7 mouse cellular contexts compared by ENCODE assay signal in the genomic region with DNA sequence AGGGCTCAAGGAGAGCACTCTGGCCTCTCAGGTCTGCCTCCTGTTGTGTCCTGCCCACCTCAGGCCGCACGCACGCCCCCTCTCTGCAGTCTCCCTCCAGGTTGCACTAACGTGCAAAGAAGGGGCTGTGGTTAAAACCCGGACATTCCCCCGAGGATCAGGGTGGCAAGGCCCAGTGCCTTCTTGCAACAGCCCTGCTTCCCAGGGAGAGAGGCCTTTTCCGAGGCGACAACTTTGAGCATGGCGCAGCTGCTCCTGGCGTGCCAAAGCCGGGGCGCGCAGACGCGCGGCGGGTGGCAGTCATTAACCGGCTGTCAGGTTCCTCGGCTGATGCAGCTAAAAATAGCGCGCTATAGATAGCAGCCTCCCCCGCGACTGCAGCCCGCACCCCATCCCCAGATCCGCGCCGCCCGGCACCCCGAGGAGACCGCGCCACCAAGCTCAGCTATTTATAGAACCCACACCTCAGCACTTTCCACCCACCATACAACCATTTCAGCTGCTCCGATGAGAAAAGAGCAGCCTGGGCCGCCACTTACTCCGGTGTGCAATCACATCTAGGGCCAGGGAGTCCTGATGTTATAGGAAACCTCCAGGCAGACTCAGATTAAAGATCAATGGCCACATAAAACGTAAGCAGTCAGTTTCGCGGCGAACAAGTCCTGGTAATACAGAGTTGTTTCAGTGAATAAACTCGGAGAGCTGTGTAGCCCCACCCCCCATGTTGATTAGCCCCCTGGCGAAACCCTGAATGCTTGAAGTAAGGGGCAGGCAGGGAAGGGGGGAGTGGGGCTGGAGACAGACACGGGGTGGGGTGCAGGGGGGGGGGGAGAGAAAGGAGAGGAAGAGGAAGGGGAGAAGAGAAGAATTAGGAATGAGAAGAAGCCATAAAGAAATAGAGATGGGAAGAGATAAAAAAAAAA. TPM values are rescaled to one million over a fixed set of nuclear protein-coding genes. Genes with fewer than 3 reads are reported as not detected.
DNase-seq lines count a peak whose midpoint lies in the region; ATAC-seq and TF ChIP-seq lines count a peak whose summit lies in the region.

No protein-coding gene starts in this region.

- no peaks in the 10 kb centered on the region for H3K27me3 ChIP-seq in hindbrain, embryonic 14.5 days (ENCODE audit: control insufficient read depth, insufficient read depth, low read length)
- no peaks in the 10 kb centered on the region for H3K27me3 ChIP-seq in midbrain, postnatal 0 days (ENCODE audit: insufficient read depth, low read length)

- intact Hi-C loops in gastrocnemius, adult 2 months (cut with DNase I): no loop called here
- intact Hi-C loops in left cerebral cortex, postnatal 36 days (cut with DNase I): loop anchor here (5.0 kb wide), 1 partner anchor 51 kb away; a partner anchor contains a TSS

- H3K36me3 ChIP-seq in hindbrain, embryonic 14.5 days (replicated peaks; ENCODE audit: control insufficient read depth, insufficient read depth): no peaks in the 10 kb centered on the region
- H3K36me3 ChIP-seq in midbrain, postnatal 0 days (ENCODE audit: insufficient read depth, low read length): no peaks in the 10 kb centered on the region

- no peaks in the 10 kb centered on the region for H3K9me3 ChIP-seq in hindbrain, embryonic 14.5 days (ENCODE audit: control insufficient read depth, low read length)
- H3K9me3 ChIP-seq in midbrain, postnatal 0 days (ENCODE audit: low read length): no peaks in the 10 kb centered on the region

- peak; percentile 26; the same call in 1 of the 2 replicates for TF ChIP-seq CTCF in gastrocnemius, adult 2 months (IDR thresholded peaks at IDR 0.05)
- TF ChIP-seq CTCF in midbrain, postnatal 0 days (IDR thresholded peaks at IDR 0.05): peak; percentile 55

- peak overlapping the region; percentile 90 for H3K27ac ChIP-seq in gastrocnemius, adult 2 months
- H3K27ac ChIP-seq in hindbrain, embryonic 14.5 days: peak overlapping the region; percentile 87
- peak overlapping the region; percentile 73 for H3K27ac ChIP-seq in midbrain, postnatal 0 days (ENCODE audit: low read depth, low read length)

- H3K4me3 ChIP-seq in gastrocnemius, adult 2 months: peak overlapping the region; percentile 63
- peak overlapping the region; percentile 35 for H3K4me3 ChIP-seq in hindbrain, embryonic 14.5 days (replicated peaks; ENCODE audit: low read length)
- peak overlapping the region; percentile 35 for H3K4me3 ChIP-seq in midbrain, postnatal 0 days (ENCODE audit: low read depth, low read length)

- peak overlapping the region; percentile 50 for H3K9ac ChIP-seq in hindbrain, embryonic 14.5 days
- H3K9ac ChIP-seq in midbrain, postnatal 0 days (replicated peaks; ENCODE audit: low read length, poor library complexity, severe bottlenecking): peak overlapping the region; percentile 42

- peak; percentile 83 for ATAC-seq in activated CD4-positive, CD25-positive, alpha-beta regulatory T cell, adult 4 months
- ATAC-seq in hindbrain, embryonic 14.5 days (ENCODE audit: low FRiP score): peak; percentile 81
- ATAC-seq in midbrain, postnatal 0 days (ENCODE audit: low FRiP score): peak; percentile 68

- peak overlapping the region; percentile 76 for H3K4me2 ChIP-seq in hindbrain, embryonic 14.5 days (replicated peaks)
- H3K4me2 ChIP-seq in midbrain, postnatal 0 days (ENCODE audit: low read depth, low read length, poor library complexity, severe bottlenecking): peak overlapping the region; percentile 76

- peaks cover 40% of the 10 kb centered on the region for H3K4me1 ChIP-seq in hindbrain, embryonic 14.5 days (replicated peaks; ENCODE audit: control insufficient read depth, insufficient read depth, low read length)
- peaks cover 11% of the 10 kb centered on the region; the same call in 1 of the 2 replicates for H3K4me1 ChIP-seq in midbrain, postnatal 0 days (ENCODE audit: insufficient read depth, low read length)

- peak; percentile 58 to 66 for DNase-seq in cerebellum, postnatal 36 days
- peak; percentile 91 for DNase-seq in gastrocnemius, adult 2 months
- DNase-seq in hindbrain, embryonic 14.5 days (ENCODE audit: low spot score): peak; percentile 74
- peak; percentile 83 to 87 for DNase-seq in left cerebral cortex, postnatal 36 days (ENCODE audit: low spot score in 2 of 2)
- peak; percentile 71 for DNase-seq in midbrain, postnatal 0 days (ENCODE audit: low spot score)
- DNase-seq in thymus, adult 18-20 months: peak; percentile 43 to 48

- 1% methylated on average over 41 of the region's 41 CpGs for WGBS in hindbrain, embryonic 14.5 days
- under 1% methylated on average over 41 of the region's 41 CpGs for WGBS in midbrain, postnatal 0 days

RNA-seq across cellular contexts. Expression of a gene that starts 50.9 kb away (rescaled TPM):
- 1 to 10 TPM; 4.1 to 4.4 TPM for polyA plus RNA-seq in activated CD4-positive, CD25-positive, alpha-beta regulatory T cell, adult 4 months (2017; shearing (Covaris generic))
- 1 to 10 TPM; 6.0 to 7.2 TPM for total RNA-seq in gastrocnemius, adult 2 months (2021)
- 7.5 and 7.7 TPM in 2 replicates for polyA plus RNA-seq in hindbrain, embryonic 14.5 days (2014; fragmentation: Nextera tagmentation; extraction: Ambion mirVana)
- total RNA-seq in left cerebral cortex, postnatal 36 days (2021): 10 to 100 TPM in 1 of 2 experiments, 1 to 10 TPM in 1; 9.4 to 12.2 TPM
- total RNA-seq in midbrain, postnatal 0 days (2014; rRNA removed): 7.7 and 11.2 TPM in 2 replicates
- 4.7 and 4.8 TPM in 2 replicates for polyA plus RNA-seq in midbrain, postnatal 0 days (2015; fragmentation: Nextera tagmentation; extraction: Ambion mirVana)

RNA-seq across cellular contexts. Expression of a gene that starts 52.3 kb away (rescaled TPM):
- not detected for polyA plus RNA-seq in activated CD4-positive, CD25-positive, alpha-beta regulatory T cell, adult 4 months (2017; shearing (Covaris generic))
- 1 to 10 TPM; 1.0 to 1.3 TPM for total RNA-seq in gastrocnemius, adult 2 months (2021)
- polyA plus RNA-seq in hindbrain, embryonic 14.5 days (2014; fragmentation: Nextera tagmentation; extraction: Ambion mirVana): 6.5 and 6.9 TPM in 2 replicates
- 10 to 100 TPM; 52.5 to 56.3 TPM for total RNA-seq in left cerebral cortex, postnatal 36 days (2021)
- total RNA-seq in midbrain, postnatal 0 days (2014; rRNA removed): 24.0 and 25.2 TPM in 2 replicates
- polyA plus RNA-seq in midbrain, postnatal 0 days (2015; fragmentation: Nextera tagmentation; extraction: Ambion mirVana): 8.5 and 9.8 TPM in 2 replicates

Comparison
In these comparisons a context has a peak if more than half of its experiments do, and no peak if none do; other contexts are left out.
1. Peak in every context shown above with its lines: DNase-seq, ATAC-seq, H3K4me3 ChIP-seq and H3K27ac ChIP-seq.
2. RNA of a gene that starts 52.3 kb away (total RNA-seq): 52.5 to 56.3 TPM in left cerebral cortex, postnatal 36 days and 24.0 to 25.2 TPM in midbrain, postnatal 0 days; 1.0 to 1.3 TPM in gastrocnemius, adult 2 months; every median in the first group is over 10 times any median in the second.